Mouse (Mus musculus) adrenal gland, adult (tissue): Measurements from ENCODE around the gene Trmt61a.
"Not testable (repeated sequence)": the region's sequence is repeated elsewhere in the genome, so short reads cannot be mapped to it uniquely, and the experiment has no call there.

Experiments used
- DNase-seq, 2 experiments: peaks; one replicate each; pipeline ENCODE4 v3.0.0; 2022 to 2023; ENCODE audit warnings: low spot score in 1 of 2; ENCODE audit not compliant: inconsistent age in 2 of 2

The Trmt61a gene

GRCm38 (mm10) chr12:111696239-111696638 is 18.3 kb downstream of the Trmt61a start:
- DNase-seq, result peak; percentile 76 to 91

GRCm38 (mm10) chr12:111697708-111698107 is 19.8 kb downstream of the Trmt61a start:
- DNase-seq, result peak in 1 of 2 experiments; percentile 76

GRCm38 (mm10) chr12:111698346-111698913 is 20.5 kb downstream of the Trmt61a start:
- peak; percentile 69 to 87 for DNase-seq

GRCm38 (mm10) chr12:111699542-111699941 is 21.6 kb downstream of the Trmt61a start:
- no peak for DNase-seq

GRCm38 (mm10) chr12:111700920-111701458 is 23.1 kb downstream of the Trmt61a start:
- DNase-seq, result no peak

- no peak for DNase-seq
Measured at GRCm38 (mm10) chr12:111703301-111703700, 25.4 kb downstream of the Trmt61a start.

GRCm38 (mm10) chr12:111704609-111705008 is 26.7 kb downstream of the Trmt61a start:
- DNase-seq, result peak; percentile 65 to 77

GRCm38 (mm10) chr12:111705186-111705973 is 27.5 kb downstream of the Trmt61a start:
- peak; percentile 73 to 88 for DNase-seq

- DNase-seq, result no peak
Measured at GRCm38 (mm10) chr12:111708181-111708580, 30.3 kb downstream of the Trmt61a start.

- no peak for DNase-seq
Measured at GRCm38 (mm10) chr12:111710091-111710490, 32.2 kb downstream of the Trmt61a start.

GRCm38 (mm10) chr12:111712476-111712875 is 34.6 kb downstream of the Trmt61a start:
- peak; percentile 42 to 74 for DNase-seq

GRCm38 (mm10) chr12:111713004-111713651 is 35.2 kb downstream of the Trmt61a start, which contains the start of the genes Bag5 and Apopt1:
Gene Bag5, minus strand, starts transcription at chr12:111713257.
Gene Apopt1, plus strand, starts transcription at chr12:111713261.
- DNase-seq, result peak; percentile 94 to 97

GRCm38 (mm10) chr12:111713880-111714279 is 36.0 kb downstream of the Trmt61a start:
- DNase-seq, result not testable (repeated sequence)

- no peak for DNase-seq
Measured at GRCm38 (mm10) chr12:111716505-111716904, 38.6 kb downstream of the Trmt61a start.

GRCm38 (mm10) chr12:111718656-111719055 is 40.8 kb downstream of the Trmt61a start:
- no peak for DNase-seq

- DNase-seq, result no peak
Measured at GRCm38 (mm10) chr12:111720222-111720621, 42.3 kb downstream of the Trmt61a start.

GRCm38 (mm10) chr12:111722654-111723053 is 44.7 kb downstream of the Trmt61a start:
- DNase-seq, result peak in 1 of 2 experiments; percentile 67

- DNase-seq, result no peak
Measured at GRCm38 (mm10) chr12:111724638-111725337, 46.9 kb downstream of the Trmt61a start.

- peak in 1 of 2 experiments; percentile 38 for DNase-seq
Measured at GRCm38 (mm10) chr12:111725338-111726121, 47.6 kb downstream of the Trmt61a start.

- DNase-seq, result peak in 1 of 2 experiments; percentile 65
Measured at GRCm38 (mm10) chr12:111726122-111726463, 48.2 kb downstream of the Trmt61a start.
